Mouse (Mus musculus) cerebellum, adult 8-10 months (tissue): ENCODE measurements at regions not wholly inside any gene's neighbourhood (a gene's known extent, or its start where the extent isn't known, plus 50 kb on each side); places are given as distances from the start of the nearest gene placed in this dataset.

Experiments
- DNase-seq: peaks from one replicate; pipeline ENCODE4 v3.0.0; 2022

- no peak for DNase-seq
Measured at GRCm38 (mm10) chr12:70769538-70770176, 55.7 kb upstream of the Frmd6 start.

GRCm38 (mm10) chr12:70774006-70774405, 51.3 kb upstream of the Frmd6 start:
- DNase-seq = no peak

DNA sequence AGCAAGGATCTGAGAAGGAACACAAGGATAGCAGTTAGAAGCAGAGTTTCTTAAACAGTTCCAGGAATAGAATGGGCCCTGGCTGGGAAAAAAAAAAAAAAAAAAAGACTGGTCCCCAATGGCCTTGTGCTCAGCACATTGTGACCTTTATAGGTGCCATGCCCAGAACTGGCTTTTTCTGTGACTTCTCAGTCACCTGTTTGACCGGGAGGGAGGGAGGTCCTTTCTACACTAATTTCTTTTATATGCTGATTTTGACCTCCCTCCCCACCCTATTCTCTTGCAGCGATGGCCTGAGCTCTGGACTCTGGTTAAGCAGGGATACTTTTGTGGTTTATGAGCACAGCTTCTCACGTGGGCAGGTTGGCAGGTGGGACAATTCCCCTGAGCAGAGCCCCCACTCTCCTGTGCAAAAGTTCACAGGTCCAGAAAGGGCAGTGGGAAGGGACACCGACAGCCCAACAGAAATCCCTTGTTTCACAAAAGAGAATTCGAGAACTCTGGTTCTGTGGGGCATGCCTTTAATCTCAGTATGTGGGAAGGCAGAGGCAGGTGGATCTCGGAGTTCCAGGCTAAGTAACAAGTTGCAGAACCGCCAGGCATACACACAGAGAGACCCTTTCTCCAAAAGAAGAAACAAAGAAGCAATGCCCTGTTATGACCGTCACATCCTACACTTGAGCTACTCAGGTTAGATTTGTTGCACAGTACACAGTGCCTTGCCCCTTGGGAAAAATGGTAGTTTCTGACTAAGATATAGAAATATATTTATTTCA, 50.3 kb upstream of the Frmd6 start:
- DNase-seq = no peak
